Mouse (Mus musculus): ENCODE data around the gene Exoc3l2.

The Exoc3l2 gene

GRCm38 (mm10) chr7:19462884-19463381 lies at the start of gene Exoc3l2:
Exoc3l2 (plus strand) TSS chr7:19463331.
- DNase-seq (ENCODE audit: low read depth, low spot score) = no peak

- DNase-seq (ENCODE audit: low read depth, low spot score) = no peak
These were observed 49.6 kb upstream of the Exoc3l2 start for GRCm38 (mm10) chr7:19413525-19413924.

GRCm38 (mm10) chr7:19416590-19416989 lies 46.5 kb upstream of the Exoc3l2 start:
- DNase-seq (ENCODE audit: low read depth, low spot score) = no peak

GRCm38 (mm10) chr7:19420121-19420520 lies 43.0 kb upstream of the Exoc3l2 start:
- DNase-seq (ENCODE audit: low read depth, low spot score) = no peak

- peak; percentile 80 for DNase-seq (ENCODE audit: low read depth, low spot score)
These were observed 42.1 kb upstream of the Exoc3l2 start for GRCm38 (mm10) chr7:19420821-19421636.

GRCm38 (mm10) chr7:19423083-19423482 lies 40.0 kb upstream of the Exoc3l2 start:
- DNase-seq (ENCODE audit: low read depth, low spot score) = peak; percentile 87

GRCm38 (mm10) chr7:19424051-19424450 lies 39.1 kb upstream of the Exoc3l2 start:
- peak; percentile 88 for DNase-seq (ENCODE audit: low read depth, low spot score)

GRCm38 (mm10) chr7:19426349-19426748 lies 36.8 kb upstream of the Exoc3l2 start:
- no peak for DNase-seq (ENCODE audit: low read depth, low spot score)

GRCm38 (mm10) chr7:19426888-19427287 lies 36.2 kb upstream of the Exoc3l2 start:
- DNase-seq (ENCODE audit: low read depth, low spot score) = no peak

- no peak for DNase-seq (ENCODE audit: low read depth, low spot score)
These were observed 35.0 kb upstream of the Exoc3l2 start for GRCm38 (mm10) chr7:19427999-19428650.

GRCm38 (mm10) chr7:19429726-19430125 lies 33.4 kb upstream of the Exoc3l2 start:
- no peak for DNase-seq (ENCODE audit: low read depth, low spot score)

GRCm38 (mm10) chr7:19430402-19430801 lies 32.7 kb upstream of the Exoc3l2 start:
- no peak for DNase-seq (ENCODE audit: low read depth, low spot score)

GRCm38 (mm10) chr7:19432475-19432874 lies 30.7 kb upstream of the Exoc3l2 start:
- DNase-seq (ENCODE audit: low read depth, low spot score) = no peak

- DNase-seq (ENCODE audit: low read depth, low spot score) = no peak
These were observed 26.9 kb upstream of the Exoc3l2 start for GRCm38 (mm10) chr7:19436276-19436675.

GRCm38 (mm10) chr7:19437048-19437447 lies 26.1 kb upstream of the Exoc3l2 start:
- no peak for DNase-seq (ENCODE audit: low read depth, low spot score)

- DNase-seq (ENCODE audit: low read depth, low spot score) = no peak
These were observed 21.6 kb upstream of the Exoc3l2 start for GRCm38 (mm10) chr7:19441448-19442091.

GRCm38 (mm10) chr7:19443344-19443743 lies 19.8 kb upstream of the Exoc3l2 start:
- DNase-seq (ENCODE audit: low read depth, low spot score) = no peak

- DNase-seq (ENCODE audit: low read depth, low spot score) = no peak
These were observed 18.3 kb upstream of the Exoc3l2 start for GRCm38 (mm10) chr7:19444801-19445200.

GRCm38 (mm10) chr7:19447689-19448088 lies 15.4 kb upstream of the Exoc3l2 start:
- DNase-seq (ENCODE audit: low read depth, low spot score) = no peak

- DNase-seq (ENCODE audit: low read depth, low spot score) = no peak
These were observed 14.0 kb upstream of the Exoc3l2 start for GRCm38 (mm10) chr7:19449165-19449564.

- no peak for DNase-seq (ENCODE audit: low read depth, low spot score)
These were observed 7.9 kb upstream of the Exoc3l2 start for GRCm38 (mm10) chr7:19455186-19455585.

- DNase-seq (ENCODE audit: low read depth, low spot score) = no peak
These were observed 7.2 kb upstream of the Exoc3l2 start for GRCm38 (mm10) chr7:19455819-19456495.
